Mouse (Mus musculus) hematopoietic stem cell, adult 5-6 weeks (primary cell): ENCODE results near the gene Zfp799. TPM values are rescaled to one million over a fixed set of nuclear protein-coding genes. Genes with fewer than 3 reads are reported as not detected.
A peak's percentile ranks its signal among the peaks of the same experiment; 100 is the strongest.

ENCODE experiments used
- ATAC-seq, 2 experiments: fragments of 125-278 bp in 1 of 2; replicated peaks in 1 of 2; 2 replicates each; pipeline ENCODE4 v1.8.0; 2016 to 2017; ENCODE audit warnings: inconsistent platforms in 2 of 2, mild to moderate bottlenecking in 2 of 2, moderate number of reproducible peaks in 2 of 2, low read depth in 1 of 2, moderate TSS enrichment in 1 of 2; ENCODE audit not compliant: low FRiP score in 2 of 2, poor library complexity in 2 of 2, severe bottlenecking in 2 of 2, insufficient read depth in 1 of 2, low TSS enrichment in 1 of 2
- total RNA-seq: library from RNA; stranded (forward); fragments of 172-1452, 232-1000 nt; gene quantifications from 2 replicates; pipeline ENCODE4 v1.2.3, GENCODE M21; 2017

The Zfp799 gene
- total RNA-seq, 1 experiment from 2014 or later, result 19.9 TPM

DNA sequence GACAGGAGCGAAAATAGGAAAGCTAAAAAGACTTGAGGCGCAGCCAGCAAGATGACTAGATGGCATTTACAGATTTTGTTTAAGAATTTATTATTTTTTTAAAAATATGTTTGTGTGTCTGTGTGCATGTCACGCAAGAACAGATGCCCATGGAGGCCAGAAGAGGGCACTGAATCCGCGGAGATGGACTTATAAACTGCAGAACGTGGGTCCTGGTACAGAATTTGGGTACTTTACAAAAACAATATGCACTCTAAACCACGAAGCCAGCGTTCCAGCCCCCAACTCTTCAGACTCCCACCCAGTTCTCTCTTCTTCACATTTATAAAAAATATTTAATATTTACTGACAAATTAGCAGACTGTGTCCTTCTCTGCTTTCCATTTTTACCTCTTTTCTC, 40.8 kb downstream of the Zfp799 start:
- ATAC-seq, result no peak

DNA sequence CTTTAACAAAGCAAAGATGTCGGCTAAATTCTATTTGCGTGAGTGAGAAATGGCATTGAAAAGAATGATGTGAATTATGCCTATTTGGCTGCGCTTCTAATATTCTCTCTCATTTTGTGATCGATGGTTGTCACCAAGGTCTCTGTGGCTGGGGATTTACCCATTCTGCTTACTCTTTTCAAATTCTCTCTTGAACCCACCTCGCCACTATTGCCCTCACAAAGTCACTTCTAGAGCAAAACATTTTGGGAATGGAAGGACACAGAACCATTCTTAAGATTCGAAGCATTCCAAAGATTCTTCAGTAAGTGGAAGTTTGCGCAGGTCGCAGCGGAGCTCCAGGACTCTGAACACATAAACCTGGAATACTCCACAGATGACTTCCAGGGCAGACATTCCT, 41.5 kb downstream of the Zfp799 start:
- peak in 1 of 2 experiments; percentile 24; a peak in 1 of 4 replicates for ATAC-seq

DNA sequence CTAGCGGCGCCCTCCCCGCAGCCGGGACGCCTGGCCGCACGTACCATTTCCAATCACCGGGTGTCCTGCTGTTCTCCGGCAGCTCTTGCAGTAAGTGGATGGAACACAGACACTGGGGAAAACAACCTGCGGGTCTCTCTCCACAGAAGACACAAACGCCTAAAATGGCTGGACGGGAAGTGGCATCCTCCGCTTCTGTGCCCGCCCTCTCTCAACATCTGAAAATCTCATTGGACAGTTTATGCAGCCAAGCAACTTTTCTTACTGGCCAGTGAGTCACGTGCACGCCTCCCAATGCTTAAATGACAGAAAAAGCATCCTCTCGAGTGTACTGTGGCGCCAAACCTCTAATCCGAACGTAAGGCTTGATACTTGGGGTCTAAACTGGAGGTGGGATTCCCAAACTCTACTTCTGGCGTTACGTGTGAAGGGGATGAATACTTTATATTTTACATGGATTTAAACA, 41.9 kb downstream of the Zfp799 start, which contains the start of gene Zfp871:
Gene Zfp871, minus strand, starts transcription at position 194 of the 466 bp plus-strand sequence.
- ATAC-seq, result peak; percentile 98 to 99

DNA sequence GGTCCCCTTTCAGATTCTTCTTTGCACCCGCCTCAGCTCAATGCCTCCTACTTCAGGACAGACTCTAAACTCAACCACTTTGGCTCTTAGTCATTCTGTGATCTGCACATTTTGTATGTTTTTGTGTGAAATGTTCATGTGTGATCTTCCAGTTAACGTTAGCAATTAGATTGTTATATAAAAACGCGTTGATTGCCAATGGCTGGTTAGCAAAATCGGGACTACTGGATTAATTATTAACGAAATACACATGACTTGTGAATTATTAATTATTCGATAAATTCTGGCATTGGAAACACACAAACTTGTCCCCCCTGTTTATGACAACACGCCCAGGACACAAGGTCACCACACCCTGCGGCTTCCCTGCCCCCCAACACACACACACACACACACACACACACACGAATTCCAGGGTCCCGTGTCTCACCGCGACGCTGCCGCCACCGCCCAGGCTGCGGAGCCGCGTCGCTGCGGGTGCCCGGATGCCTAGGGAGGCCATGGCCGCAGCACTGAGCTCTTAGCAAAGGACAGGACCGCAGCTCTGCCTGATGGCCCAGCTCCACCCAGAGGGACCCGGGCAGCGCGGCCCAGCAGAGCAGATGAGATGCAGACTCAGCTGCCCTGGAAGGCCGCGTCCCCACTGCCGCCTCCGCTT, 42.5 kb downstream of the Zfp799 start:
- peak; percentile 33 to 63; a peak in 3 of 4 replicates for ATAC-seq

DNA sequence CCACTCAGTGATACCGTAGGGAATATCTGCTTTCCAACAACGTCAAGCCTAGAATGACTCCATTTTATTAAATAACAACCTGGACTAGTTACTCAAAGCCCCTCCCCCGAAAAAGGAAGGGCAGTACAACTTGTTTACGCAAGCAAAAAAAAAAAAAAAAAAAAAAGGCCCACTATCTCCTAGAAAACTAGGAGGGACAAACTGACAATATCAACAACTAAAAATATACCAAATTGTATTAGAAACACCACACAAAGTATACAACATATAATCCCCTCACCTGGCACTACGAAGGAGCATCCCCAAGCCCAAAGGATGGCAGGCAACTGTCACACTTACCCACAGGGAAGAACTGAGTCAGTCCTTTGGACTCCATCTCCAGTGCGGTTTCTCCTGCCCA, 43.1 kb downstream of the Zfp799 start:
- ATAC-seq, result no peak

DNA sequence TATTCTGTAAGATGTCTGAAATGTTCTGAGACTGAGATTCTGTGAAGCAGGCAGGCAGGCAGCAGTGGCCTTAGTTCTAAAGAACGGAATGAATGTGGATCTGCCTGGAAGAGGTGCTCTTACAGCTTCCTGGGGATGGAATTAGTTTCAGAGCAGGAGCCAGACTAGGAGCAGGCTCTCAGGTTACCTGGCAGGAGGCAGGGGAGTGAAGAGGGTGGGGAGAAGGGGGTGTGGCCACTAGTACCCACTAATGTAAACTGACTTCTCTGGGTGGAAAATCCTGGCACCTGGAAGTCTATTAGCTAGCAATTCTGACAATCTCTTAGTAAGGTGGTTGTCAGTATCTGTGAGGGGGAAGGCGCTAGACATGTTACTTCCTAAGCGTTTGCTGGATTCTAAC, 44.4 kb downstream of the Zfp799 start:
- ATAC-seq, result no peak

DNA sequence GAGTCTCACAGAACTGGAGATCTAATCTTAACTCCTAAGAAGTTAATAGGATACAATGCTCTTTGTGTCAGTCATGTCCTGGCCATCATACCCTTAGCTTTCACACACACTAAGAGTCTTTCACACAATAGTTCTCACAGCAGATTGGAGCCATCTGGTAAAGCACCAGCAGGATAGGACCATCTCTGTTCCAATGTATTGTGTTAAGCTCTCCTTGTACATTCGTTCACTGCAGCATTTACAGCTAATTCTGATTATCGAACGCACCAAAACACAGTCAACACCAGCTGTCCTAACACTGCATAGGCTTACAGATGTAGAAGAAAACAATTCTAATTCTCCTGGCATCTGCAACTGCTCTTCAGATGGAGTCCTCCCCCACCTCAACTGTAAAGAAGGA, 52.5 kb downstream of the Zfp799 start:
- no peak for ATAC-seq

DNA sequence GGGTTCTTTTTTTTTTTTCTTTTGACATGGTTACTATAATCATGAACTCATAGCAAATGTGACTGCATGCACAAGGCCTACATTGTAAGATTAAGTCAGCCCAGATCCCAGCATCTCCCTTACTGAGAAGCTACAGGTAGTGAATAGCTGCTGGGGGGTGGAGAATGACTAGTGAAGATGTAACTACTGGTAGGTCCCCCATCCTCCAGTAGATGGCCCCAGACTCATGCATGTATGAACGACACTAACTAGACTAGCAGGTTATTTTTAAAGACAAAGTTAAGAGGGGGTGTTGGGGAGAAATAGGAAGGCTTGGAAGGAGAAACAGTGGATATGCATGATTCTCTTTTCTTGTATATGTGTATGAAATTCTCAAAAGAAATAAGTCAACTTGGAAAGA, 58.8 kb downstream of the Zfp799 start:
- no peak for ATAC-seq

DNA sequence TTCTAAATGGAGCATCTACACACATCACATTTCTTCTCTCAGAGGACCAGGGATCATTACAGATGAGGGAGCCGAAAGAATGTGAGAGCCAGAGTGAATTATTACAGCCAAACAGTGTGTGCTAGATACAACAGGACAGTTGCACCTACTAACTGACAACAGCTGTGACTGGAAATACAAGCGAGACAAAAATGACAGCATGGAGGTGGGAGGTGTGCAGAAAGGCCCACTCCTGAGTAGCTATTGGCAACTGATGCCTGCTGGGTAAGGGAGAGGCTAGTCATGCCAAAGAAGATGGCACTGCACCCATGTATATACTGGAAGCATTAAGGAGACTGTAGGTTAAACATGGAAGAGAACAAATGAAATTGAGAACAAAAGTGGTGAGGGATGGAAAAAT, 63.6 kb downstream of the Zfp799 start:
- no peak for ATAC-seq

Other genes with a start within 250 kb of the Zfp799 start
- not detected in 2 replicates for gene Cyp4f37, start 209.0 kb downstream of the Zfp799 start, total RNA-seq
- not detected in 2 replicates for gene Cyp4f40, start 171.4 kb downstream of the Zfp799 start, total RNA-seq
- not detected in 2 replicates for gene Cyp4f15, start 144.6 kb downstream of the Zfp799 start, total RNA-seq
- gene Zfp871, start 42.0 kb downstream of the Zfp799 start, total RNA-seq, result 29.6 and 39.7 TPM in 2 replicates
- gene Zfp811, start 20.3 kb downstream of the Zfp799 start, total RNA-seq, result 0.13 TPM in 1 of 2 replicates, not detected in the other
- 6.6 and 7.0 TPM in 2 replicates for gene Zfp870, start 61.4 kb upstream of the Zfp799 start, total RNA-seq
- gene Cyp4f14, start 87.1 kb upstream of the Zfp799 start, total RNA-seq, result not detected in 2 replicates
- gene Cyp4f13, start 117.1 kb upstream of the Zfp799 start, total RNA-seq, result 5.9 and 17.1 TPM in 2 replicates
- gene Zfp472, start 135.6 kb upstream of the Zfp799 start, total RNA-seq, result 20.1 and 23.3 TPM in 2 replicates
- 15.4 and 16.6 TPM in 2 replicates for gene Zfp952, start 162.9 kb upstream of the Zfp799 start, total RNA-seq
- gene Zfp763, start 203.1 kb upstream of the Zfp799 start, total RNA-seq, result 12.8 and 17.8 TPM in 2 replicates
- not detected in 2 replicates for gene 4921501E09Rik, start 237.8 kb upstream of the Zfp799 start, total RNA-seq